Mouse (Mus musculus): ENCODE measurements around the gene Il17re. TPM values are rescaled to one million over a fixed set of nuclear protein-coding genes. Genes with fewer than 3 reads are reported as not detected.
A peak's percentile ranks its signal among the peaks of the same experiment; 100 is the strongest.

Gene Il17re
- polyA plus RNA-seq, 1 experiment from 2014 or later = 4.0 TPM

- Histone ChIP-seq H3K9me3 (no peaks in the 10 kb centered on the region), H3K4me1 (peaks cover 27% of the 10 kb centered on the region), H3K4me3 (no peak overlapping the region), H3K36me3 (replicated peaks) (no peaks in the 10 kb centered on the region), H3K27ac (replicated peaks) (no peak overlapping the region), H3K27me3 (replicated peaks; ENCODE audit: low read depth, poor library complexity, severe bottlenecking) (peaks cover 75% of the 10 kb centered on the region)
- DNase-seq (ENCODE audit: low spot score) = no peak
- WGBS = 82% methylated on average over 6 of the region's 6 CpGs
These were observed 41.1 kb downstream of the Il17re start for GRCm38 (mm10) chr6:113499346-113499745.

- no peaks in the 10 kb centered on the region for H3K9me3 ChIP-seq
- H3K27me3 ChIP-seq (replicated peaks; ENCODE audit: low read depth, poor library complexity, severe bottlenecking) = peaks cover 54% of the 10 kb centered on the region
- H3K4me1 ChIP-seq = peaks cover 12% of the 10 kb centered on the region
- peak within 1 kb of the TSS; percentile 60 for H3K4me3 ChIP-seq
- no peaks in the 10 kb centered on the region for H3K36me3 ChIP-seq (replicated peaks)
- H3K27ac ChIP-seq (replicated peaks) = peak within 1 kb of the TSS; percentile 62
- DNase-seq (ENCODE audit: low spot score) = peak; percentile 69
- 2% methylated on average over 32 of the region's 32 CpGs for WGBS
These were observed 43.3 kb downstream of the Il17re start, which contains the start of gene Prrt3 for GRCm38 (mm10) chr6:113501388-113502084. Gene Prrt3 (minus strand): TSS chr6:113501931.

- 72% methylated on average over 2 of the region's 2 CpGs for WGBS
These were observed 44.5 kb downstream of the Il17re start for GRCm38 (mm10) chr6:113502801-113503200.

GRCm38 (mm10) chr6:113505689-113506088, 47.4 kb downstream of the Il17re start:
- Histone ChIP-seq H3K27me3 (replicated peaks; ENCODE audit: low read depth, poor library complexity, severe bottlenecking) (peaks cover 25% of the 10 kb centered on the region), H3K36me3 (replicated peaks) (no peaks in the 10 kb centered on the region), H3K4me1 (peaks cover 15% of the 10 kb centered on the region), H3K27ac (replicated peaks) (no peak overlapping the region), H3K9me3 (no peaks in the 10 kb centered on the region), H3K4me3 (no peak overlapping the region)
- DNase-seq (ENCODE audit: low spot score) = no peak
- WGBS = 72% methylated on average over 1 of the region's 1 CpGs

More at GRCm38 (mm10) chr6:113502801-113503200, 44.5 kb downstream of the Il17re start:
- Histone ChIP-seq H3K9me3 (no peaks in the 10 kb centered on the region), H3K4me3 (no peak overlapping the region), H3K27me3 (replicated peaks; ENCODE audit: low read depth, poor library complexity, severe bottlenecking) (peaks cover 41% of the 10 kb centered on the region), H3K36me3 (replicated peaks) (no peaks in the 10 kb centered on the region), H3K27ac (replicated peaks) (no peak overlapping the region), H3K4me1 (peaks cover 12% of the 10 kb centered on the region)
- no peak for DNase-seq (ENCODE audit: low spot score)

- Histone ChIP-seq H3K27me3 (replicated peaks; ENCODE audit: low read depth, poor library complexity, severe bottlenecking) (peaks cover 11% of the 10 kb centered on the region), H3K27ac (replicated peaks) (no peak overlapping the region), H3K9me3 (no peaks in the 10 kb centered on the region), H3K36me3 (replicated peaks) (peaks cover 4% of the 10 kb centered on the region; the same call in 1 of the 2 replicates), H3K4me3 (no peak overlapping the region), H3K4me1 (peaks cover 6% of the 10 kb centered on the region; the same call in 1 of the 2 replicates)
- DNase-seq (ENCODE audit: low spot score) = no peak
These were observed 48.8 kb downstream of the Il17re start for GRCm38 (mm10) chr6:113507130-113507529.

GRCm38 (mm10) chr6:113508272-113508946, 50.1 kb downstream of the Il17re start:
- 68% methylated on average over 7 of the region's 7 CpGs for WGBS
- H3K4me3 ChIP-seq = no peak overlapping the region
- H3K4me1 ChIP-seq = peaks cover 6% of the 10 kb centered on the region; the same call in 1 of the 2 replicates
- H3K36me3 ChIP-seq (replicated peaks) = peaks cover 12% of the 10 kb centered on the region
- H3K27me3 ChIP-seq (replicated peaks; ENCODE audit: low read depth, poor library complexity, severe bottlenecking) = no peaks in the 10 kb centered on the region
- no peaks in the 10 kb centered on the region for H3K9me3 ChIP-seq
- no peak overlapping the region for H3K27ac ChIP-seq (replicated peaks)
- DNase-seq (ENCODE audit: low spot score) = no peak

- Histone ChIP-seq H3K4me1 (peaks cover 6% of the 10 kb centered on the region; the same call in 1 of the 2 replicates), H3K4me3 (no peak overlapping the region), H3K27me3 (replicated peaks; ENCODE audit: low read depth, poor library complexity, severe bottlenecking) (no peaks in the 10 kb centered on the region), H3K9me3 (no peaks in the 10 kb centered on the region), H3K36me3 (replicated peaks) (peaks cover 17% of the 10 kb centered on the region), H3K27ac (replicated peaks) (no peak overlapping the region)
- no peak for DNase-seq (ENCODE audit: low spot score)
- 56% methylated on average over 5 of the region's 5 CpGs for WGBS
These were observed 50.6 kb downstream of the Il17re start for GRCm38 (mm10) chr6:113508947-113509280.

- H3K27me3 ChIP-seq (replicated peaks; ENCODE audit: low read depth, poor library complexity, severe bottlenecking) = no peaks in the 10 kb centered on the region
- H3K4me1 ChIP-seq = 0 out of 2 replicates have a peak, but pooled peaks cover 2% of the 10 kb centered on the region
- H3K9me3 ChIP-seq = no peaks in the 10 kb centered on the region
- peaks cover 67% of the 10 kb centered on the region for H3K36me3 ChIP-seq (replicated peaks)
- no peak overlapping the region for H3K27ac ChIP-seq (replicated peaks)
- 94% methylated on average over 6 of the region's 6 CpGs for WGBS
- H3K4me3 ChIP-seq = no peak overlapping the region
- no peak for DNase-seq (ENCODE audit: low spot score)
These were observed 55.7 kb downstream of the Il17re start for GRCm38 (mm10) chr6:113513944-113514343.

GRCm38 (mm10) chr6:113514600-113514999, 56.3 kb downstream of the Il17re start:
- Histone ChIP-seq H3K27ac (replicated peaks) (no peak overlapping the region), H3K9me3 (no peaks in the 10 kb centered on the region), H3K4me1 (no peaks in the 10 kb centered on the region), H3K4me3 (no peak overlapping the region), H3K27me3 (replicated peaks; ENCODE audit: low read depth, poor library complexity, severe bottlenecking) (no peaks in the 10 kb centered on the region), H3K36me3 (replicated peaks) (peaks cover 74% of the 10 kb centered on the region)
- no peak for DNase-seq (ENCODE audit: low spot score)
- 94% methylated on average over 3 of the region's 3 CpGs for WGBS

- Histone ChIP-seq H3K27ac (replicated peaks) (no peak overlapping the region), H3K4me1 (no peaks in the 10 kb centered on the region), H3K27me3 (replicated peaks; ENCODE audit: low read depth, poor library complexity, severe bottlenecking) (no peaks in the 10 kb centered on the region), H3K9me3 (no peaks in the 10 kb centered on the region), H3K36me3 (replicated peaks) (peaks cover 99% of the 10 kb centered on the region), H3K4me3 (no peak overlapping the region)
- no peak for DNase-seq (ENCODE audit: low spot score)
- WGBS = 92% methylated on average over 8 of the region's 8 CpGs
These were observed 59.3 kb downstream of the Il17re start for GRCm38 (mm10) chr6:113517434-113518080.

Data from embryonic facial prominence, embryonic 10.5 days (tissue).